Mouse (Mus musculus) lung, embryonic 15.5 days (tissue): ENCODE measurements around the gene BC067074. TPM values are rescaled to one million over a fixed set of nuclear protein-coding genes. Genes with fewer than 3 reads are reported as not detected.
"Not testable (repeated sequence)": the region's sequence is repeated elsewhere in the genome, so short reads cannot be mapped to it uniquely, and the experiment has no call there.

Experiments used
- ATAC-seq: fragments of 200-750 bp; cut with Nextera tagmentation; 2 replicates; pipeline ENCODE4 v1.8.0; 2017; ENCODE audit warnings: moderate number of reproducible peaks, borderline replicate concordance; ENCODE audit not compliant: low FRiP score, low TSS enrichment; ENCODE audit errors: extremely low read depth
- H3K27ac ChIP-seq: fragments of 300-500 bp; sonication (generic); 2 replicates; pipeline ENCODE4 v1.5.1; 2015; ENCODE audit warnings: moderate library complexity, mild to moderate bottlenecking, inconsistent platforms
- H3K27me3 ChIP-seq: fragments of 300-500 bp; sonication (generic); 2 replicates; pipeline ENCODE4 v1.6.1; 2015; ENCODE audit warnings: inconsistent platforms
- H3K36me3 ChIP-seq: fragments of 300-500 bp; sonication (generic); 2 replicates; pipeline ENCODE4 v1.6.1; 2015; ENCODE audit warnings: inconsistent platforms
- H3K4me1 ChIP-seq: fragments of 300-500 bp; sonication (generic); 2 replicates; pipeline ENCODE4 v1.6.1; 2015; ENCODE audit warnings: inconsistent platforms
- H3K4me2 ChIP-seq: fragments of 300-500 bp; sonication (generic); 2 replicates; pipeline ENCODE4 v1.6.1; 2015; ENCODE audit warnings: inconsistent platforms, mild to moderate bottlenecking, moderate library complexity
- H3K4me3 ChIP-seq: fragments of 300-500 bp; sonication (generic); 2 replicates; pipeline ENCODE4 v1.5.1; 2015; ENCODE audit warnings: mild to moderate bottlenecking, inconsistent platforms
- H3K9ac ChIP-seq: fragments of 300-500 bp; sonication (generic); 2 replicates; pipeline ENCODE4 v1.6.1; 2015; ENCODE audit warnings: inconsistent platforms
- H3K9me3 ChIP-seq: fragments of 300-500 bp; sonication (generic); 2 replicates; pipeline ENCODE4 v1.6.1; 2016; ENCODE audit warnings: inconsistent platforms
- WGBS: fragments of 180-500 bp; shearing (Covaris S2); methylation state at CpG from one replicate; pipeline ENCODE4 v1.1.7; 2015; 5-methylcytosine and 5-hydroxymethylcytosine counted together
- polyA plus RNA-seq: library from polyadenylated mRNA; unstranded; fragments of >200 nt; fragmentation: Nextera tagmentation; extraction: Ambion mirVana; gene quantifications from 2 replicates; pipeline ENCODE4 v1.2.1, GENCODE M21; 2015

Gene BC067074
- polyA plus RNA-seq, 1 experiment from 2014 or later: 6.7 TPM

GRCm38 (mm10) chr13:113382201-113382600 lies 89.2 kb downstream of the BC067074 start:
- Histone ChIP-seq H3K27ac (no peak overlapping the region), H3K27me3 (no peaks in the 10 kb centered on the region), H3K4me3 (no peak overlapping the region), H3K4me1 (no peaks in the 10 kb centered on the region), H3K9ac (no peak overlapping the region), H3K36me3 (no peaks in the 10 kb centered on the region), H3K4me2 (no peak overlapping the region), H3K9me3 (no peaks in the 10 kb centered on the region)
- ATAC-seq: no peak
- WGBS: 77% methylated on average over 2 of the region's 2 CpGs

GRCm38 (mm10) chr13:113382770-113383169 lies 89.8 kb downstream of the BC067074 start:
- H3K4me2 ChIP-seq, ATAC-seq, H3K9me3 ChIP-seq, H3K27me3 ChIP-seq, H3K36me3 ChIP-seq, H3K4me1 ChIP-seq, H3K27ac ChIP-seq, H3K9ac ChIP-seq, H3K4me3 ChIP-seq: not testable (repeated sequence)

GRCm38 (mm10) chr13:113393386-113393785 lies 100.4 kb downstream of the BC067074 start:
- no peak overlapping the region for H3K4me3 ChIP-seq
- H3K4me1 ChIP-seq: no peaks in the 10 kb centered on the region
- no peak overlapping the region for H3K4me2 ChIP-seq
- WGBS: 93% methylated on average over 6 of the region's 6 CpGs
- H3K9me3 ChIP-seq: no peaks in the 10 kb centered on the region
- ATAC-seq: no peak
- no peak overlapping the region for H3K9ac ChIP-seq
- H3K27ac ChIP-seq: no peak overlapping the region
- H3K36me3 ChIP-seq: no peaks in the 10 kb centered on the region
- H3K27me3 ChIP-seq: no peaks in the 10 kb centered on the region

GRCm38 (mm10) chr13:113394591-113394990 lies 101.6 kb downstream of the BC067074 start:
- no peaks in the 10 kb centered on the region for H3K9me3 ChIP-seq
- no peaks in the 10 kb centered on the region for H3K27me3 ChIP-seq
- H3K4me3 ChIP-seq: no peak overlapping the region
- H3K9ac ChIP-seq: no peak overlapping the region
- WGBS: 70% methylated on average over 15 of the region's 15 CpGs
- ATAC-seq: no peak
- H3K4me2 ChIP-seq: peak overlapping the region; percentile 13; the same call in 1 of the 2 replicates
- H3K36me3 ChIP-seq: no peaks in the 10 kb centered on the region
- no peaks in the 10 kb centered on the region for H3K4me1 ChIP-seq
- H3K27ac ChIP-seq: no peak overlapping the region

- no peaks in the 10 kb centered on the region for H3K36me3 ChIP-seq
- no peaks in the 10 kb centered on the region for H3K27me3 ChIP-seq
- whole genome bisulfite sequencing: 59% methylated on average over 9 of the region's 9 CpGs
- H3K9me3 ChIP-seq: no peaks in the 10 kb centered on the region
- no peak overlapping the region for H3K9ac ChIP-seq
- H3K4me3 ChIP-seq: no peak overlapping the region
- no peak for ATAC-seq
- peaks cover 4% of the 10 kb centered on the region for H3K4me1 ChIP-seq
- no peak overlapping the region for H3K27ac ChIP-seq
- no peak overlapping the region for H3K4me2 ChIP-seq
Measured at GRCm38 (mm10) chr13:113397006-113397520, 104.1 kb downstream of the BC067074 start.

- Histone ChIP-seq H3K36me3 (no peaks in the 10 kb centered on the region), H3K27ac (no peak overlapping the region), H3K9ac (no peak overlapping the region), H3K4me1 (peaks cover 17% of the 10 kb centered on the region), H3K27me3 (no peaks in the 10 kb centered on the region), H3K4me2 (no peak overlapping the region), H3K9me3 (no peaks in the 10 kb centered on the region), H3K4me3 (no peak overlapping the region)
- ATAC-seq: no peak
- WGBS: 66% methylated on average over 4 of the region's 4 CpGs
Measured at GRCm38 (mm10) chr13:113401373-113402010, 108.5 kb downstream of the BC067074 start.

GRCm38 (mm10) chr13:113403706-113404105 lies 110.7 kb downstream of the BC067074 start:
- no peaks in the 10 kb centered on the region for H3K27me3 ChIP-seq
- H3K9ac ChIP-seq: no peak overlapping the region
- ATAC-seq: no peak
- H3K4me3 ChIP-seq: no peak overlapping the region
- WGBS: 54% methylated on average over 6 of the region's 6 CpGs
- H3K4me2 ChIP-seq: no peak overlapping the region
- H3K36me3 ChIP-seq: no peaks in the 10 kb centered on the region
- H3K27ac ChIP-seq: peak overlapping the region; percentile 15; the same call in 1 of the 2 replicates
- no peaks in the 10 kb centered on the region for H3K9me3 ChIP-seq
- peaks cover 17% of the 10 kb centered on the region for H3K4me1 ChIP-seq

GRCm38 (mm10) chr13:113404172-113404571 lies 111.2 kb downstream of the BC067074 start:
- WGBS: 59% methylated on average over 2 of the region's 2 CpGs
- no peak for ATAC-seq

GRCm38 (mm10) chr13:113409941-113410340 lies 117.0 kb downstream of the BC067074 start:
- 54% methylated on average over 12 of the region's 12 CpGs for WGBS
- no peak overlapping the region for H3K9ac ChIP-seq
- peak; percentile 19; the same call in 1 of the 2 replicates for ATAC-seq
- H3K4me1 ChIP-seq: no peaks in the 10 kb centered on the region
- no peaks in the 10 kb centered on the region for H3K9me3 ChIP-seq
- no peak overlapping the region for H3K4me3 ChIP-seq
- H3K36me3 ChIP-seq: no peaks in the 10 kb centered on the region
- H3K4me2 ChIP-seq: no peak overlapping the region
- H3K27ac ChIP-seq: no peak overlapping the region
- no peaks in the 10 kb centered on the region for H3K27me3 ChIP-seq

More at GRCm38 (mm10) chr13:113404172-113404571, 111.2 kb downstream of the BC067074 start:
- H3K9me3 ChIP-seq: no peaks in the 10 kb centered on the region
- H3K4me2 ChIP-seq: no peak overlapping the region
- H3K27ac ChIP-seq: no peak overlapping the region
- peaks cover 17% of the 10 kb centered on the region for H3K4me1 ChIP-seq
- H3K9ac ChIP-seq: no peak overlapping the region
- H3K27me3 ChIP-seq: no peaks in the 10 kb centered on the region
- no peak overlapping the region for H3K4me3 ChIP-seq
- no peaks in the 10 kb centered on the region for H3K36me3 ChIP-seq

GRCm38 (mm10) chr13:113415527-113415926 lies 122.6 kb downstream of the BC067074 start:
- no peak overlapping the region for H3K4me3 ChIP-seq
- 85% methylated on average over 7 of the region's 7 CpGs for WGBS
- peaks cover 18% of the 10 kb centered on the region for H3K4me1 ChIP-seq
- H3K27me3 ChIP-seq: no peaks in the 10 kb centered on the region
- no peaks in the 10 kb centered on the region for H3K36me3 ChIP-seq
- H3K9ac ChIP-seq: no peak overlapping the region
- H3K4me2 ChIP-seq: no peak overlapping the region
- no peaks in the 10 kb centered on the region for H3K9me3 ChIP-seq
- ATAC-seq: no peak
- no peak overlapping the region for H3K27ac ChIP-seq

- Histone ChIP-seq H3K4me1 (peaks cover 22% of the 10 kb centered on the region), H3K27me3 (no peaks in the 10 kb centered on the region), H3K4me2 (no peak overlapping the region), H3K9ac (no peak overlapping the region), H3K4me3 (no peak overlapping the region), H3K9me3 (no peaks in the 10 kb centered on the region), H3K27ac (no peak overlapping the region), H3K36me3 (no peaks in the 10 kb centered on the region)
- no peak for ATAC-seq
- WGBS: 77% methylated on average over 4 of the region's 4 CpGs
Measured at GRCm38 (mm10) chr13:113416986-113417385, 124.0 kb downstream of the BC067074 start.

- no peak overlapping the region for H3K4me2 ChIP-seq
- H3K36me3 ChIP-seq: no peaks in the 10 kb centered on the region
- peak; percentile 78; the same call in 1 of the 2 replicates for ATAC-seq
- 13% methylated on average over 9 of the region's 9 CpGs for WGBS
- no peak overlapping the region for H3K4me3 ChIP-seq
- H3K9me3 ChIP-seq: no peaks in the 10 kb centered on the region
- peaks cover 22% of the 10 kb centered on the region for H3K4me1 ChIP-seq
- no peaks in the 10 kb centered on the region for H3K27me3 ChIP-seq
- peak overlapping the region; percentile 65 for H3K27ac ChIP-seq
- H3K9ac ChIP-seq: no peak overlapping the region
Measured at GRCm38 (mm10) chr13:113417757-113418483, 125.0 kb downstream of the BC067074 start.
